Mouse (Mus musculus): ENCODE data around the gene Ciita.

The Ciita gene

DNA sequence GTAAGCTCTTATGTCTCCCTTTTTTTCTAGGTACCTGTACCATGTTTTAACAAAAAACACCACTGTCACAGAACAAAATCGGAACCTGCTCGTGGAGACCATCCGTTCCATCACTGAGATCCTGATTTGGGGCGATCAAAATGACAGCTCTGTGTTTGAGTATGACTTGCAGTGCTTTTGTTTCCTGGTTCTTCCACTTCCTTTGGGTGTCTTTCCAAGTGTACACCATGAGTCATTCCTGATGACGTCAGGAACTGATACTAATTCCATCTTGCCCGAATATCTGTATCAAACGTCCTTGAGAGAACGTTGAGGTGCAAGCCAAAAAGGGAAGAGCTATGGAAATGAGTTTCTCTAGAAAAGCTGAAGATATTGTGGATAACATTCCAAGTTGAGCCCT is 80.1 kb downstream of the Ciita start:
- DNase-seq = no peak

DNA sequence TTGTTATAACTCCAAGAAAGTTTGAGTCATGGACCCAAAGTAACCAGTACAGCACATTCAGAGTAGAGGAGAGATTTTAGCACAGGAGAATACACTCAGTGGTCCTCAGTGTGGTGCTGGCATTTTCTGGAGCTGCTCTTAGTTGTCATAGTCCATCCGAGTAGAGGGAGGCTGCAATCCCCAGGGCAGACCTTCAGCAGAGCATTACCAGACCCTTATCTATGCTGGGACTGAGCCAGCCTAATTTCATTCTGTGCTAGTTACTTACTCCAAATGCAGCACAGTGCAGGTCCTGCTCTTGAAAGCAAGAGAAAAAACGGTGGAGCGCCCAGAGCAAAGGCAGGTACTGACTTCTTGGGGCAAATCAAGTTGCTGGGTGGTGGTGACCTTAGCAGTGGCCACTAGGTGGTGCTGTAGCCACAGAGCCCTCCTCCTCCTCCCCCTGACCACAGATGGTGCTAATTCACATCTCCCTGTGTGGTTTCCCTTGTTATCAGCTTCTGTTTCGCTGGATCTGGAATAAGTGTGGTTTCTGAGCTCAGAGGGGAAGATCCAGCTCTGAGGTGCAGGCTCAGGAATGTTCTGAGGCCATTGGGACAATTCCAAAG is 85.5 kb downstream of the Ciita start:
- DNase-seq = peak; percentile 78

DNA sequence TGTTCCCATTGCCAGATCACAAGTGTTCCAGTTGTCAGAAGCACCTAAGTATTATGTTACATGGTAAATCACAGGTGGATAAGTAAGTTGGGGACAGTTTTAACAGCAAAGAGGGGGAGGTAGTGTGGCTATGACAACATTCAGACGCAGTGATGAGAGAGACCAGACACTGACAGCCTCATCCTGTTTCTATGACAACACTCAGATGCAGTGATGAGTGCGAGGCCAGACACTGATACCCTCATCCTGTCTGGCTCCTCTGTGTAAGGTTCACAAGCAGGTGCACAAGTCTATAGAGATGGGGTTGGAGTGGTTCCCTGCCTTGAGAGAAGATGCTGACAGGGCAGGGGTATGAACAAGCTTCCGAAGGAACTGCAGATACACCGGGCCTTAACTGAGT is 87.3 kb downstream of the Ciita start:
- DNase-seq = no peak

DNA sequence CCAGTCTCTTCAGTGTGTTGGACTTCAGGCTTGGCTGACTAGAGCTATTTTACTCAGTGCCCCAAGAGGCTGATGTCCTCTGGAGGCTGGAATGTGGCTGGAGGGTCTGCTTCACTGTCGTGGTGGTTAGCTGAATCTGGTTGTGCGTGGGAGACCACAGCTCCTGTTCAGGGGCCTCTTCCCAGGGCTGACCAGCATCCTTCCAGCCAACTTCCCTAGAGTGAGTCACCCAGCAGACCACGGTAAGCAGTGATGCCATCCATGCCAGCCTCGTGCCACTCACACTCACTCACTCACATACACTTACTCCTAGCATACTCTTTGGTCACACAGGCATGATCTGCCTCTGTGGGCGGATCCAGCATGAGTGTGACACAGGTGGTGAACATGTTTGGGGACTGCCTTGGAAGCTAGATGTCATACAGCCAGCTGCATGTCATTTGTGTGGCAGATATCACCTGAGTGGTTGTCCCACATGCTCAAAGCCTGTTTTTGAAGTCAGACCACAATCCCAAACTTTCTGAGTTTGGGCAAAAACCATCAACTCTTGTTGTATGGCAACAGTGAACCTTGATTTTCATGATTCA is 90.0 kb downstream of the Ciita start:
- DNase-seq = no peak

DNA sequence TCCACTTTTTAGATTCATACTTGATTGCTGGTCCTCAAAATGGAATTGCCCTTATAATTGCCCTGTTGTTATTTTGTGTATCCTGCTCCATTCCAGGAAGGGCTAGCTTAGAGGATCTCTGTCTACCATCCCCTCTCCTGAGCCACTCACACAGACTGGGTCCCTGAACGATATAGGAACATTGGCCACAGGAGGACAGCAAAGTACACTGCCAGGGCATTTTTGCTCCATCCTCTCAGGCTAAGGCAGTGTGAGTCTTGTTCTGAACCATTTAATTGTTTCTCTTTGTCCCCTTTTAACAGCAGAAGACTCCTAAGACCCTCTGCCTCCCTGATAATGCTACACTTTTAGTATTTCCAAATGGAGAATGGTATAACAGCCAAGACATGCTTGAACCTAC is 90.8 kb downstream of the Ciita start:
- peak; percentile 82 for DNase-seq

DNA sequence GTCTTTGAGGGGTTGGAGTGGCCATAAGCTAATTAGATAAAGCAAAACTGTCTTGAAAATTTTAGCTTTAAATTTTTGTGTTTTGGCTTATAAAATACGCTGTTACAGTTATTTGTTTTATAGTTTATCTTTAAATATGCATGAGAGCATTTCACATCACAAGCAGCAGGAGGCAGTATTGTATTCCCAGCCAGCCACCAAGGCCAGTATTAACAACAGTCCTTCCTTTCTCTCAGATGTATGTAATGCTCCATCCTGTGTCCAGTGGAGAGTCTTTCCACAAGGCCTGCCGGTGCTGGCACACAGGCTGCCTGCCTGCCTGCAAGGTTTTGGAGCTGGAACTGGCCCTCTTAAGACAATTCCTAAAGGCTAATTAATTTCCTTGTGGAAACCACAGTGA is 92.0 kb downstream of the Ciita start:
- DNase-seq = peak; percentile 48

DNA sequence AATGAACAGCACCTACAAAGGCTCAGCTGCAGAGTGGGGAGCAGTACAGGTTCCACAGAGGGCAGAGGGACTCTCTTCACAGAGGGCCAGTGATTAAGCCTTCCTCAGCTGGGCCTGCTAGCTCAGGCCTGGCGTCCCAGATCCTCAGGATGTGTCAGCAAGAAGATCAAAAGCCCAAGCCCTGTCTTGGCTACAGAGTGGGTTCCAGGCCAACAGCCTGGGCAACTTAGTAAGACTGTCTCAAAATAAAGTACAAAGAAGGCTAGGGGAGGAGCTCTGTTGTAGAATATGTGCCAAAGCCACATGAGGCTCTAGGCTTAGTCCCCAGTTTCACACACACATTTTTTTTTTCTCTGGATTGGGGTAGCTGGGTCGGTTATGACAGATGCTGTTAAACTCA is 95.1 kb downstream of the Ciita start:
- peak; percentile 47 for DNase-seq

DNA sequence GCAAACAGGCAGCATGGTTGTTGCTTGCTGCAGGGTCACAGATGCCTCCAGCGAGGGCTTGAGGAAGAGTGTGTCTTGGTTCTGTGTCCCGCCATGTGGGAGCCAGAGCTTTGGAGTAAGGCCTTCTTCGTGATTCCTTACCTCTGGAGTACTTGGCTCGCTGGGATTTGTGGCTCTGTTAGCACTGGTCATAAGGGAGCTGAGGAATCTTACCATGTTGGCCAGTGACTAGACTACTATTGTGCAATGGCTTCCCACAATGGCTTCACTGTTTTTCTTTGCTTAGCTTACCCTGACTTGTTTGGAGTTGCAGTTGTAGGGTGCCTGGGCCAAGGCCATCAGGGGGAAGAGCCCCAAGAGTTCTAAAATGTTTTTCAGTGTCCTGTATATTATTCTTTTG is 96.1 kb downstream of the Ciita start:
- DNase-seq = no peak

DNA sequence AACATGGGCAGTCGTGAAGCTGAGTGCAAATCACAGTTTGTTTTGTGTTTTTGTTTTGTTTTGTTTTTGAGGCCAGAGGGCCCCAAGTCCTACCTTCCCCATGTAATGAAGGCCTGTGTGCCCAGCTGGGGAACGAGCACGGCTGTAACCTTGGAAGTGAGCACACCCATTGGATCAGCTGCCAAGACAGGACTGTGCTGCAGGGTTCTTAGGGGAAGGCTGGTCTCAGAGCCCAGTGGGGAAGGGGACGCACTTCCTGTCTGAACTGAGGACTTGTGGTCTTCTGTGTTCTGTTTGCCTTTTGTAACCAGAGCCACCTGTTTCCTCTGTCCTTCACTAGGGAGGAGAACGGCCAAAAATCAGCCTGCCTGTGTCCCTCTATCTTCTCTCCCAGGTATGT is 97.7 kb downstream of the Ciita start:
- DNase-seq = no peak
